Mouse (Mus musculus) forebrain, postnatal 0 days (tissue): ENCODE results near the gene Polr2a. TPM values are rescaled to one million over a fixed set of nuclear protein-coding genes. Genes with fewer than 3 reads are reported as not detected.

Experiments used
- ATAC-seq: fragments of 200-750 bp; cut with Nextera tagmentation; 2 replicates; pipeline ENCODE4 v1.8.0; 2017; ENCODE audit warnings: mild to moderate bottlenecking, moderate library complexity
- DNase-seq: peaks from one replicate; pipeline ENCODE4 v3.0.0-alpha.2; 2015
- H3K27ac ChIP-seq: fragments of 300-500 bp; sonication (generic); 2 replicates; pipeline ENCODE4 v1.5.1; 2014; ENCODE audit warnings: low read depth, mild to moderate bottlenecking, antibody characterized with exemption, low read length, moderate library complexity, mixed read lengths
- H3K27me3 ChIP-seq: fragments of 300-500 bp; sonication (generic); 2 replicates; pipeline ENCODE4 v1.6.1; 2014; ENCODE audit warnings: mild to moderate bottlenecking, low read length, mixed read lengths; ENCODE audit not compliant: insufficient read depth
- H3K36me3 ChIP-seq: fragments of 300-500 bp; sonication (generic); 2 replicates; pipeline ENCODE4 v1.6.1; 2014; ENCODE audit warnings: mild to moderate bottlenecking, moderate library complexity; ENCODE audit not compliant: insufficient read depth
- H3K4me1 ChIP-seq: fragments of 300-500 bp; sonication (generic); 2 replicates; pipeline ENCODE4 v1.6.1; 2014; ENCODE audit warnings: antibody characterized with exemption; ENCODE audit not compliant: insufficient read depth
- H3K4me2 ChIP-seq: fragments of 300-500 bp; sonication (generic); 2 replicates; pipeline ENCODE4 v1.6.1; 2014; ENCODE audit warnings: low read depth, mild to moderate bottlenecking, moderate library complexity
- H3K4me3 ChIP-seq: fragments of 300-500 bp; sonication (generic); 2 replicates; pipeline ENCODE4 v1.5.1; 2014; ENCODE audit warnings: low read depth, low read length, mixed read lengths
- H3K9ac ChIP-seq: fragments of 300-500 bp; sonication (generic); 2 replicates; pipeline ENCODE4 v1.6.1; 2014; ENCODE audit warnings: mild to moderate bottlenecking
- H3K9me3 ChIP-seq: fragments of 300-500 bp; sonication (generic); 2 replicates; pipeline ENCODE4 v1.6.1; 2016; ENCODE audit warnings: low read length
- CTCF ChIP-seq: sonication (generic); IDR thresholded peaks from 2 replicates; pipeline ENCODE4 v1.5.1; 2016; ENCODE audit warnings: antibody characterized with exemption, control low read depth, low read depth
- WGBS: fragments of 180-500 bp; shearing (Covaris S2); extraction: QIAGEN DNeasy Blood & Tissue Kit; methylation state at CpG from one replicate; pipeline ENCODE4 v1.1.7; 2014; 5-methylcytosine and 5-hydroxymethylcytosine counted together
- polyA plus RNA-seq: library from polyadenylated mRNA; unstranded; fragments of >200 nt; fragmentation: Nextera tagmentation; extraction: Ambion mirVana; gene quantifications from 2 replicates; pipeline ENCODE4 v1.2.1, GENCODE M21; 2015
- total RNA-seq: library from RNA; depleted of rRNA; stranded (reverse); fragments of >200 nt; gene quantifications from 2 replicates; pipeline ENCODE4 v1.2.3, GENCODE M21; 2014

Gene Polr2a
- total and polyA plus RNA-seq, 2 experiments from 2014 or later: 10.0 to 20.5 TPM

- TF ChIP-seq CTCF: no peak
- Histone ChIP-seq H3K4me3 (no peak overlapping the region), H3K27me3 (no peaks in the 10 kb centered on the region), H3K4me1 (peaks cover 12% of the 10 kb centered on the region; the same call in 1 of the 2 replicates), H3K9ac (no peak overlapping the region), H3K4me2 (no peak overlapping the region), H3K9me3 (no peaks in the 10 kb centered on the region), H3K27ac (no peak overlapping the region), H3K36me3 (no peaks in the 10 kb centered on the region)
- no peak for DNase-seq
- WGBS: 95% methylated on average over 3 of the region's 3 CpGs
- no peak for ATAC-seq
Observed at GRCm38 (mm10) chr11:69697396-69697795, 61.0 kb downstream of the Polr2a start.

- peaks cover 12% of the 10 kb centered on the region; the same call in 1 of the 2 replicates for H3K4me1 ChIP-seq
- H3K27ac ChIP-seq: 0 out of 2 replicates have a peak within 1 kb of the TSS, but pooled peaks have one; percentile 9
- H3K27me3 ChIP-seq: no peaks in the 10 kb centered on the region
- ATAC-seq (peak; percentile 50), DNase-seq (peak; percentile 32)
- TF ChIP-seq CTCF: peak; percentile 12; the same call in 1 of the 2 replicates
- peak within 1 kb of the TSS; percentile 47 for H3K4me3 ChIP-seq
- no peaks in the 10 kb centered on the region for H3K36me3 ChIP-seq
- peak within 1 kb of the TSS; percentile 64 for H3K9ac ChIP-seq
- H3K9me3 ChIP-seq: no peaks in the 10 kb centered on the region
- H3K4me2 ChIP-seq: peak within 1 kb of the TSS; percentile 95
- 2% methylated on average over 40 of the region's 41 CpGs for WGBS
Observed at GRCm38 (mm10) chr11:69695361-69696181, 62.9 kb downstream of the Polr2a start, which contains the start of the genes Tnfsf12 and Tnfsfm13. Gene Tnfsf12, minus strand, starts transcription at chr11:69695849. Gene Tnfsfm13, minus strand, starts transcription at chr11:69696098.

- no peaks in the 10 kb centered on the region for H3K9me3 ChIP-seq
- H3K4me2 ChIP-seq: peak overlapping the region; percentile 95
- no peak for DNase-seq
- no peaks in the 10 kb centered on the region for H3K36me3 ChIP-seq
- peak overlapping the region; percentile 47 for H3K4me3 ChIP-seq
- peaks cover 12% of the 10 kb centered on the region; the same call in 1 of the 2 replicates for H3K4me1 ChIP-seq
- no peak for TF ChIP-seq CTCF
- WGBS: 16% methylated on average over 6 of the region's 6 CpGs
- no peaks in the 10 kb centered on the region for H3K27me3 ChIP-seq
- 0 out of 2 replicates have a peak overlapping the region, but pooled peaks have one; percentile 9 for H3K27ac ChIP-seq
- H3K9ac ChIP-seq: peak overlapping the region; percentile 64
- ATAC-seq: peak; percentile 47; the same call in 1 of the 2 replicates
Observed at GRCm38 (mm10) chr11:69695046-69695360, 63.4 kb downstream of the Polr2a start.

GRCm38 (mm10) chr11:69693421-69693965, 64.9 kb downstream of the Polr2a start:
- Histone ChIP-seq H3K4me2 (no peak overlapping the region), H3K27ac (no peak overlapping the region), H3K4me1 (peaks cover 12% of the 10 kb centered on the region; the same call in 1 of the 2 replicates), H3K36me3 (no peaks in the 10 kb centered on the region), H3K9ac (no peak overlapping the region), H3K27me3 (no peaks in the 10 kb centered on the region), H3K4me3 (no peak overlapping the region), H3K9me3 (no peaks in the 10 kb centered on the region)
- no peak for TF ChIP-seq CTCF
- WGBS: 49% methylated on average over 11 of the region's 11 CpGs
- DNase-seq: no peak
- ATAC-seq: no peak

GRCm38 (mm10) chr11:69692863-69693262, 65.6 kb downstream of the Polr2a start:
- Histone ChIP-seq H3K4me3 (no peak overlapping the region), H3K4me2 (no peak overlapping the region), H3K27me3 (no peaks in the 10 kb centered on the region), H3K36me3 (no peaks in the 10 kb centered on the region), H3K9me3 (no peaks in the 10 kb centered on the region), H3K27ac (no peak overlapping the region), H3K4me1 (peaks cover 12% of the 10 kb centered on the region; the same call in 1 of the 2 replicates), H3K9ac (no peak overlapping the region)
- DNase-seq: no peak
- no peak for ATAC-seq
- 82% methylated on average over 6 of the region's 6 CpGs for WGBS
- no peak for TF ChIP-seq CTCF

- Histone ChIP-seq H3K27ac (no peak overlapping the region), H3K27me3 (no peaks in the 10 kb centered on the region), H3K4me2 (no peak overlapping the region), H3K4me3 (no peak overlapping the region), H3K9ac (no peak overlapping the region), H3K9me3 (no peaks in the 10 kb centered on the region), H3K36me3 (no peaks in the 10 kb centered on the region), H3K4me1 (peaks cover 12% of the 10 kb centered on the region; the same call in 1 of the 2 replicates)
- no peak for DNase-seq
- 84% methylated on average over 9 of the region's 9 CpGs for WGBS
- no peak for ATAC-seq
- TF ChIP-seq CTCF: no peak
Observed at GRCm38 (mm10) chr11:69692196-69692811, 66.1 kb downstream of the Polr2a start.
